Mouse (Mus musculus) stomach, postnatal 0 days (tissue): Measurements from ENCODE around the gene Trim16. TPM values are rescaled to one million over a fixed set of nuclear protein-coding genes. Genes with fewer than 3 reads are reported as not detected.

Source experiments
- ATAC-seq: fragments of 200-750 bp; cut with Nextera tagmentation; 2 replicates; pipeline ENCODE4 v1.8.0; 2017; ENCODE audit not compliant: low FRiP score, low TSS enrichment
- DNase-seq: peaks from one replicate; pipeline ENCODE4 v3.0.0-alpha.2; 2016; ENCODE audit warnings: low spot score
- H3K27ac ChIP-seq: fragments of 300-500 bp; sonication (generic); replicated peaks from 2 replicates; pipeline ENCODE4 v1.5.1; 2014; ENCODE audit warnings: mild to moderate bottlenecking, control low read depth
- H3K27me3 ChIP-seq: fragments of 300-500 bp; sonication (generic); 2 replicates; pipeline ENCODE4 v1.6.1; 2014; ENCODE audit warnings: low read length; ENCODE audit not compliant: control insufficient read depth, insufficient read depth
- H3K36me3 ChIP-seq: fragments of 300-500 bp; sonication (generic); 2 replicates; pipeline ENCODE4 v1.6.1; 2014; ENCODE audit warnings: low read length, mixed read lengths; ENCODE audit not compliant: control insufficient read depth, insufficient read depth
- H3K4me1 ChIP-seq: fragments of 300-500 bp; sonication (generic); replicated peaks from 2 replicates; pipeline ENCODE4 v1.6.1; 2014; ENCODE audit warnings: antibody characterized with exemption; ENCODE audit not compliant: control insufficient read depth, insufficient read depth
- H3K4me2 ChIP-seq: fragments of 300-500 bp; sonication (generic); replicated peaks from 2 replicates; pipeline ENCODE4 v1.6.1; 2014; ENCODE audit warnings: low read depth, mild to moderate bottlenecking, control low read depth, moderate library complexity
- H3K4me3 ChIP-seq: fragments of 300-500 bp; sonication (generic); 2 replicates; pipeline ENCODE4 v1.5.1; 2014; ENCODE audit warnings: low read depth, low read length, control low read depth
- H3K9ac ChIP-seq: fragments of 300-500 bp; sonication (generic); 2 replicates; pipeline ENCODE4 v1.6.1; 2014; ENCODE audit warnings: mild to moderate bottlenecking, low read length, control low read depth, mixed read lengths
- H3K9me3 ChIP-seq: fragments of 300-500 bp; sonication (generic); 2 replicates; pipeline ENCODE4 v1.6.1; 2016; ENCODE audit warnings: low read length; ENCODE audit not compliant: control insufficient read depth
- CTCF ChIP-seq: IDR thresholded peaks from 2 replicates; pipeline ENCODE4 v1.5.1; 2016; ENCODE audit warnings: antibody characterized with exemption, low read depth, mild to moderate bottlenecking, moderate library complexity
- EP300 ChIP-seq: optimal IDR thresholded peaks from 2 replicates; pipeline ENCODE3; 2016; ENCODE audit warnings: antibody characterized with exemption
- WGBS: fragments of 180-500 bp; shearing (Covaris S2); extraction: QIAGEN DNeasy Blood & Tissue Kit; methylation state at CpG from one replicate; pipeline ENCODE4 v1.1.7; 2014; 5-methylcytosine and 5-hydroxymethylcytosine counted together
- polyA plus RNA-seq: library from polyadenylated mRNA; unstranded; fragments of >200 nt; fragmentation: Nextera tagmentation; extraction: Ambion mirVana; gene quantifications from 2 replicates; pipeline ENCODE4 v1.2.1, GENCODE M21; 2015

The Trim16 gene
- polyA plus RNA-seq, 1 experiment from 2014 or later: 23.4 TPM

GRCm38 (mm10) chr11:62844562-62844961, 24.5 kb downstream of the Trim16 start:
- Histone ChIP-seq H3K36me3 (peaks cover 8% of the 10 kb centered on the region; the same call in 1 of the 2 replicates), H3K9ac (no peak overlapping the region), H3K4me2 (no peak overlapping the region), H3K9me3 (no peaks in the 10 kb centered on the region), H3K27ac (no peak overlapping the region), H3K4me3 (no peak overlapping the region), H3K27me3 (no peaks in the 10 kb centered on the region), H3K4me1 (no peaks in the 10 kb centered on the region)
- no peak for TF ChIP-seq CTCF
- TF ChIP-seq EP300: no peak
- 83% methylated on average over 5 of the region's 5 CpGs for WGBS
- ATAC-seq (no peak), DNase-seq (no peak)

DNA sequence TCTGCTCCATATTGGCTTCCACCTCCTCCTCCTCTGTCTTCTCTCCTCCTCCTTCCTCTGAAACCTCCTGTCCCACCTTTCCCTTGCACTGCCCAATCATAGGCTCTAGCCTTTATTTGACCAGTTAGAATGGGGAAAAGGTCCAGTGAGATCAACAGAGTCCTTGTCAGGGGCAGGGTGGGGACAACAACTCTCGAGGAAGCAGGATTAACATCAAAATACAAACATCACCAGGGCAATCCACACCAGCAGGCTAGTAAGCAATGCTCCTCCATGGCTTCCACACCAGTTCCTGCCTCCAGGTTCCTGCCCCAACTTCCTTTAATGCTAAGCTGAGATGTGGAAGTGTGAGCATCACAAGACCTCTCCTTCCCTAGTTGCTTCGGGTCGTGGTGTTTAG, 25.7 kb downstream of the Trim16 start:
- peaks cover 6% of the 10 kb centered on the region; the same call in 1 of the 2 replicates for H3K36me3 ChIP-seq
- no peak overlapping the region for H3K9ac ChIP-seq
- H3K9me3 ChIP-seq: no peaks in the 10 kb centered on the region
- no peak for TF ChIP-seq CTCF
- no peak for TF ChIP-seq EP300
- ATAC-seq: peak; percentile 55; the same call in 1 of the 2 replicates
- no peaks in the 10 kb centered on the region for H3K27me3 ChIP-seq
- no peak overlapping the region for H3K4me3 ChIP-seq
- WGBS: 64% methylated on average over 3 of the region's 3 CpGs
- no peak for DNase-seq
- no peak overlapping the region for H3K27ac ChIP-seq
- no peaks in the 10 kb centered on the region for H3K4me1 ChIP-seq
- no peak overlapping the region for H3K4me2 ChIP-seq

DNA sequence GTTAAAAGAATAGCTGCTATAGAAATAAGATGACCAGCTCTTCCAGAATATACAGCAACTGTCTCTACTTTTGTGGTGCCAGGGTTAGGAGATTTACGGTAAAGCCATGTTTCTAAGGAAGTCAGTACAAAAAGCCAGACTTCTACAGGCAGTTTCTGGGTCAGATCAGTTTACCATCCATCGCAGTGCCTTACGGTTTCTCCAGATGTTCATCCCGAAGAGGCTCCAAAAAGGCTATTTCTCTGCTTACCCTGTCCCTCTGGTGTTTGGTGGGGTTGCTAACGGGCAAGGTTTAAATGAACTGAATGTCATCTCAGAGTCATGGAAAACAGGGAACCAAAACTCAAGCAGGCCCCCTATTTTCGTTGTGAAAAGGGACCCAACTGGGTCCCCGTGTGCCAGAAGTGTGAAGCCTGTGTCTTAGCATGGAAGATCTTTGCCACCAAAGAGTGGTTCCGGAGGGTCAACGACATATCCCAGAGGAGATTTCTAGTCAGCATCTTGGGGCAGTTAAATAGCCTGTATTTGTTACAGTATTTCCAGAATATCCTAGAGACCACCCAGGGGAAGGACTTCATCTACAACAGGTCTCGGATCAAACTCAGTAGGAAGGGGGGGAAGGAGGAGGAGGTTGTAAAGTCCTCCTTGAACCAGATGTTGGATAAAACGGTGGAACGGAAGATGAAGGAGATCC, 27.1 kb downstream of the Trim16 start, which contains the start of gene Fbxw10:
Fbxw10 (plus strand) TSS at position 109 of the 694 bp plus-strand sequence.
- no peak for DNase-seq
- Histone ChIP-seq H3K27me3 (no peaks in the 10 kb centered on the region), H3K9me3 (no peaks in the 10 kb centered on the region), H3K4me3 (peak within 1 kb of the TSS; percentile 18; the same call in 1 of the 2 replicates), H3K4me2 (peak within 1 kb of the TSS; percentile 34), H3K36me3 (peaks cover 2% of the 10 kb centered on the region; the same call in 1 of the 2 replicates), H3K9ac (no peak within 1 kb of the TSS), H3K4me1 (no peaks in the 10 kb centered on the region), H3K27ac (0 out of 2 replicates have a peak within 1 kb of the TSS, but pooled peaks have one; percentile 13)
- no peak for ATAC-seq
- TF ChIP-seq CTCF (no peak), EP300 (no peak)
- 27% methylated on average over 12 of the region's 12 CpGs for WGBS

DNA sequence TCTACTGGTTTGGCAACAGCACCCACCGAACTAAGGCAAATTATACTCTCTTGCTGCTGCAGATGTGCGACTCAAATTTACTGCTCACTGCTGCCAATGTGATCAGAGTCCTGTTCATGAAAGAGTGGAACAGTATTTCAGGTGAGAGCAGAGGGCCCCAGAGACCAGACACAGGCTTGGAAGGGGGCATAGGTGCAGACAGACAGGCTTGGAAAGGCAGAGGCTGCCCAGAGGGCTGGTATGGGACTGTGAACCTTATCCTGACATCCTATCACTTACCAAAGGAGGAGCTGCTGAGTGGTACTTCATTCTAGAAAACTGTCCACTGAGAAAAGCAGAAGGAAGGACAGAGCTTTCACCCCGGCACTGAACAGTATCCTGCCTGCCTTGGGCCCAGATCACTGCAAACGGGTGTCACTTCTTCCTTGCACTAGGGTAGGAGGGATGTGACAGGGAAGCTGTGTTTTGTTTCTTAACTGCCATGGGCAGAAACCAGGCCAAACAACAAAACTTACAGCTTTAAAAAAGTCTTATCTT, 27.7 kb downstream of the Trim16 start:
- no peak for DNase-seq
- no peak overlapping the region for H3K4me2 ChIP-seq

GRCm38 (mm10) chr11:62848301-62848700, 28.3 kb downstream of the Trim16 start:
- Histone ChIP-seq H3K4me1 (no peaks in the 10 kb centered on the region), H3K27me3 (no peaks in the 10 kb centered on the region), H3K4me3 (no peak overlapping the region), H3K36me3 (no peaks in the 10 kb centered on the region), H3K27ac (no peak overlapping the region), H3K4me2 (no peak overlapping the region), H3K9me3 (no peaks in the 10 kb centered on the region), H3K9ac (no peak overlapping the region)
- no peak for ATAC-seq
- no peak for TF ChIP-seq EP300
- no peak for TF ChIP-seq CTCF
- DNase-seq: no peak
- WGBS: 46% methylated on average over 2 of the region's 2 CpGs

More for the DNA sequence above, 27.7 kb downstream of the Trim16 start:
- Histone ChIP-seq H3K36me3 (no peaks in the 10 kb centered on the region), H3K4me1 (no peaks in the 10 kb centered on the region), H3K9ac (no peak overlapping the region), H3K4me3 (no peak overlapping the region), H3K27me3 (no peaks in the 10 kb centered on the region), H3K27ac (0 out of 2 replicates have a peak overlapping the region, but pooled peaks have one; percentile 8), H3K9me3 (no peaks in the 10 kb centered on the region)
- TF ChIP-seq CTCF (no peak), EP300 (no peak)
- no peak for ATAC-seq
- WGBS: 65% methylated on average over 4 of the region's 4 CpGs

DNA sequence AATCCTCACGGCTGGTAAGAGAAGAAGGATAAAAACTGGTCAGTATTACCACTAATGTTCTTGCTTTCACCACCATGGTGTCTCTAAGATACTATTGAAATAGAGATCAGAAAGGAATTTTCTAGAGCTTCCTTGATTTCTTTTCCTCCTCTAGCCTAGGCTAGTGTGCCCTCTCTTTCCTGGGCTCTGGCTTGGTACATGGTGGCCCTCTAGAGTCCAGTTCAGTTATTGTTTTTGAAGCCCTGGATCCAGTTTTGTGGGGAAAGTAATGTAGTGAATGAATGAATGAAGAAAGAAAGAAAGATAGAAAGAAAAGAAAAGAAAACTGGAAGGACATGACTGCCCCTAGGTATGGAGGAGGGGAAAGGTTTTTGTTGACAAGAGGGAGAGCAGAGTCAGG, 31.2 kb downstream of the Trim16 start:
- 76% methylated on average over 1 of the region's 1 CpGs for WGBS
- Histone ChIP-seq H3K27ac (no peak overlapping the region), H3K9me3 (no peaks in the 10 kb centered on the region), H3K27me3 (no peaks in the 10 kb centered on the region), H3K4me2 (no peak overlapping the region), H3K36me3 (no peaks in the 10 kb centered on the region), H3K9ac (no peak overlapping the region), H3K4me3 (no peak overlapping the region), H3K4me1 (no peaks in the 10 kb centered on the region)
- peak; percentile 48; the same call in 1 of the 2 replicates for ATAC-seq
- DNase-seq: peak; percentile 23
- TF ChIP-seq EP300: no peak
- TF ChIP-seq CTCF: peak; percentile 85
